Mouse (Mus musculus) MEL (cell line): Measurements from ENCODE around the gene Insm2. TPM values are rescaled to one million over a fixed set of nuclear protein-coding genes. Genes with fewer than 3 reads are reported as not detected.

Source experiments
- DNase-seq: peaks from one replicate; pipeline ENCODE4 v3.0.0; 2011; ENCODE audit warnings: low read depth, low spot score
- H3K27ac ChIP-seq: 2 replicates; pipeline ENCODE4 v1.5.1; 2012; ENCODE audit warnings: low read depth, mild to moderate bottlenecking, control low read depth, low read length, moderate library complexity; ENCODE audit not compliant: control insufficient read depth
- H3K27me3 ChIP-seq, 2 experiments: fragments of 150-350 bp in 1 of 2; sonication (generic) in 1 of 2; 2 replicates each; pipeline ENCODE4 v1.6.1; 2012; ENCODE audit warnings: low read length in 2 of 2, mild to moderate bottlenecking in 2 of 2, improper control_type of control experiment in 1 of 2, moderate library complexity in 1 of 2; ENCODE audit not compliant: insufficient read depth in 2 of 2, control insufficient read depth in 1 of 2
- H3K36me3 ChIP-seq, 2 experiments: 2 replicates each; pipeline ENCODE4 v1.6.1; 2012 to 2014; ENCODE audit warnings: low read length in 2 of 2, improper control_type of control experiment in 1 of 2, inconsistent platforms in 1 of 2, mild to moderate bottlenecking in 1 of 2; ENCODE audit not compliant: insufficient read depth in 2 of 2, control insufficient read depth in 1 of 2
- H3K4me1 ChIP-seq, 2 experiments: fragments of 150-350 bp in 1 of 2; sonication (generic) in 1 of 2; 2 replicates each; pipeline ENCODE4 v1.6.1; 2012; ENCODE audit warnings: low read length in 2 of 2, improper control_type of control experiment in 1 of 2, mild to moderate bottlenecking in 1 of 2; ENCODE audit not compliant: insufficient read depth in 2 of 2, control insufficient read depth in 1 of 2
- H3K4me3 ChIP-seq, 2 experiments: fragments of 150-350 bp in 1 of 2; sonication (generic) in 1 of 2; 2 replicates each; pipeline ENCODE4 v1.5.1; 2012; ENCODE audit warnings: low read depth in 2 of 2, low read length in 2 of 2, mild to moderate bottlenecking in 2 of 2, moderate library complexity in 2 of 2, control low read depth in 1 of 2, improper control_type of control experiment in 1 of 2; ENCODE audit not compliant: control insufficient read depth in 1 of 2, insufficient read depth in 1 of 2
- H3K79me2 ChIP-seq: 2 replicates; pipeline ENCODE4 v1.6.1; 2012; ENCODE audit warnings: mild to moderate bottlenecking, low read length, moderate library complexity; ENCODE audit not compliant: control insufficient read depth, poor library complexity, insufficient read depth
- H3K9ac ChIP-seq: 2 replicates; pipeline ENCODE4 v1.6.1; 2012; ENCODE audit warnings: low read depth, mild to moderate bottlenecking, control low read depth, low read length, moderate library complexity; ENCODE audit not compliant: control insufficient read depth, poor library complexity, severe bottlenecking
- H3K9me3 ChIP-seq: fragments of 150-350 bp; sonication (generic); replicated peaks from 2 replicates; pipeline ENCODE4 v1.6.1; 2012; ENCODE audit warnings: mild to moderate bottlenecking, low read length, improper control_type of control experiment, moderate library complexity; ENCODE audit not compliant: insufficient read depth
- CTCF ChIP-seq, 3 experiments: IDR thresholded peaks in 2 of 3; conservative IDR thresholded peaks in 1 of 3; 2 replicates each; pipeline ENCODE4 v1.5.1; 2011 to 2012; ENCODE audit warnings: low read length in 3 of 3, low read depth in 2 of 3, mild to moderate bottlenecking in 2 of 3, improper control_type of control experiment in 1 of 3, inconsistent platforms in 1 of 3, mixed read lengths in 1 of 3, moderate library complexity in 1 of 3; ENCODE audit not compliant: control insufficient read depth in 1 of 3, insufficient read depth in 1 of 3, poor library complexity in 1 of 3, severe bottlenecking in 1 of 3
- ETS1 ChIP-seq: IDR thresholded peaks from 2 replicates; pipeline ENCODE4 v1.6.1; 2012; ENCODE audit warnings: low read depth, mild to moderate bottlenecking, inconsistent platforms, low read length, improper control_type of control experiment, moderate library complexity
- GATA1 ChIP-seq: IDR thresholded peaks from 2 replicates; pipeline ENCODE4 v1.6.1; 2011; ENCODE audit warnings: low read depth, low read length, improper control_type of control experiment
- HCFC1 ChIP-seq: IDR thresholded peaks from 2 replicates; pipeline ENCODE4 v1.6.1; 2012; ENCODE audit warnings: low read depth, mild to moderate bottlenecking, inconsistent platforms, low read length, improper control_type of control experiment, moderate library complexity
- JUND ChIP-seq: IDR thresholded peaks from 2 replicates; pipeline ENCODE4 v1.6.1; 2011; ENCODE audit warnings: low read depth, mild to moderate bottlenecking, improper control_type of control experiment, low read length
- KAT2A ChIP-seq: conservative IDR thresholded peaks from 2 replicates; pipeline ENCODE4 v1.6.1; 2012; ENCODE audit warnings: low read depth, low read length, improper control_type of control experiment, inconsistent platforms
- MAFK ChIP-seq: IDR thresholded peaks from 2 replicates; pipeline ENCODE4 v1.6.1; 2011; ENCODE audit warnings: low read depth, mild to moderate bottlenecking, low read length, improper control_type of control experiment, borderline replicate concordance
- MYB ChIP-seq: IDR thresholded peaks from 2 replicates; pipeline ENCODE4 v1.6.1; 2011; ENCODE audit warnings: mild to moderate bottlenecking, low read depth, low read length, improper control_type of control experiment
- NELFE ChIP-seq: IDR thresholded peaks from 2 replicates; pipeline ENCODE4 v1.6.1; 2011; ENCODE audit warnings: low read depth, low read length, improper control_type of control experiment
- POLR2AphosphoS2 ChIP-seq: IDR thresholded peaks from 2 replicates; pipeline ENCODE4 v1.6.1; 2011; ENCODE audit warnings: low read length, improper control_type of control experiment
- RAD21 ChIP-seq: IDR thresholded peaks from 2 replicates; pipeline ENCODE4 v1.6.1; 2011; ENCODE audit warnings: mild to moderate bottlenecking, low read depth, low read length, improper control_type of control experiment
- SMC3 ChIP-seq: IDR thresholded peaks from 2 replicates; pipeline ENCODE4 v1.6.1; 2011; ENCODE audit warnings: low read depth, low read length, improper control_type of control experiment
- TBP ChIP-seq: IDR thresholded peaks from 2 replicates; pipeline ENCODE4 v1.8.0; 2011; ENCODE audit warnings: low read depth, low read length, improper control_type of control experiment
- TCF12 ChIP-seq: IDR thresholded peaks from 2 replicates; pipeline ENCODE4 v1.6.1; 2014; ENCODE audit warnings: low read depth, mild to moderate bottlenecking, inconsistent platforms, low read length, improper control_type of control experiment, moderate library complexity
- UBTF ChIP-seq: IDR thresholded peaks from 2 replicates; pipeline ENCODE4 v1.6.1; 2012; ENCODE audit warnings: low read depth, mild to moderate bottlenecking, inconsistent platforms, low read length, improper control_type of control experiment, moderate library complexity, borderline replicate concordance; ENCODE audit not compliant: insufficient read depth
- USF1 ChIP-seq: IDR thresholded peaks from 2 replicates; pipeline ENCODE4 v1.6.1; 2014; ENCODE audit warnings: low read depth, mild to moderate bottlenecking, inconsistent platforms, low read length, improper control_type of control experiment, moderate library complexity
- ZC3H11A ChIP-seq: IDR thresholded peaks from 2 replicates; pipeline ENCODE4 v1.6.1; 2012; ENCODE audit warnings: low read depth, mild to moderate bottlenecking, inconsistent platforms, low read length, improper control_type of control experiment
- polyA plus RNA-seq, 2 experiments: library from polyadenylated mRNA; stranded (reverse) in 1 of 2; unstranded in 1 of 2; fragments of >175 nt in 1 of 2; fragments of >200 nt in 1 of 2; gene quantifications; 2 replicates each; pipeline versions ENCODE4 v1.2.1 to v1.2.4; 2012; ENCODE audit warnings: low replicate concordance in 2 of 2, low read depth in 1 of 2; ENCODE audit not compliant: insufficient read length in 2 of 2, insufficient read depth in 1 of 2, missing spikeins in 1 of 2
- total RNA-seq: library from RNA; depleted of rRNA; stranded (reverse); fragments of 300-350 nt; gene quantifications from 2 replicates; pipeline ENCODE4 v1.2.3, GENCODE M21; 2012

Gene Insm2
- total and polyA plus RNA-seq, 3 experiments = not detected

GRCm38 (mm10) chr12:55623254-55623653 lies 24.0 kb downstream of the Insm2 start:
- Histone ChIP-seq H3K27me3 (no peaks in the 10 kb centered on the region), H3K4me3 (no peak overlapping the region)

GRCm38 (mm10) chr12:55626711-55627110 lies 27.5 kb downstream of the Insm2 start:
- no peak for DNase-seq
- H3K36me3 ChIP-seq = peaks cover 0 to 12% of the 10 kb centered on the region in 2 experiments; a peak in 3 of 4 replicates
- no peak overlapping the region for H3K9ac ChIP-seq
- peaks cover 2 to 9% of the 10 kb centered on the region in 2 experiments; a peak in 3 of 4 replicates for H3K4me1 ChIP-seq
- peak; percentile 30 for TF ChIP-seq RAD21
- TF ChIP-seq CTCF (IDR thresholded peaks at IDR 0.05 in 2 of 3, conservative IDR thresholded peaks at IDR 0.05 in 1 of 3; ENCODE audit: control insufficient read depth in 1 of 3, insufficient read depth in 1 of 3, low read depth in 2 of 3, low read length in 3 of 3, poor library complexity in 1 of 3, severe bottlenecking in 1 of 3) = peak; percentile 11 to 43 (median 40); a peak in 5 of 6 replicates
- peak; percentile 24; the same call in 1 of the 2 replicates for TF ChIP-seq SMC3
- TF ChIP-seq NELFE = no peak
- no peak overlapping the region for H3K27ac ChIP-seq
- no peaks in the 10 kb centered on the region for H3K27me3 ChIP-seq
- H3K79me2 ChIP-seq = no peaks in the 10 kb centered on the region
- H3K4me3 ChIP-seq = no peak overlapping the region
- H3K9me3 ChIP-seq = no peaks in the 10 kb centered on the region

More at GRCm38 (mm10) chr12:55623254-55623653, 24.0 kb downstream of the Insm2 start:
- peak; percentile 19 for DNase-seq
- Histone ChIP-seq H3K4me1 (peaks cover 2 to 9% of the 10 kb centered on the region in 2 experiments; a peak in 3 of 4 replicates), H3K36me3 (peaks cover 0 to 12% of the 10 kb centered on the region in 2 experiments; a peak in 3 of 4 replicates), H3K9me3 (no peaks in the 10 kb centered on the region), H3K9ac (no peak overlapping the region), H3K79me2 (no peaks in the 10 kb centered on the region), H3K27ac (no peak overlapping the region)
- 0 out of 2 replicates have a peak, but pooled peaks have one; percentile 21 for TF ChIP-seq GATA1
- no peak for TF ChIP-seq HCFC1
- no peak for TF ChIP-seq USF1

- no peaks in the 10 kb centered on the region for H3K79me2 ChIP-seq
- no peak overlapping the region for H3K27ac ChIP-seq
- peaks cover 0 to 3% of the 10 kb centered on the region in 2 experiments; a peak in 3 of 4 replicates for H3K36me3 ChIP-seq
- peaks cover 0 to 3% of the 10 kb centered on the region in 2 experiments; a peak in 1 of 4 replicates for H3K4me1 ChIP-seq
- no peaks in the 10 kb centered on the region for H3K9me3 ChIP-seq
- H3K27me3 ChIP-seq = no peaks in the 10 kb centered on the region
- no peak overlapping the region for H3K4me3 ChIP-seq
- no peak overlapping the region for H3K9ac ChIP-seq
- TF ChIP-seq KAT2A (no peak), ZC3H11A (no peak), JUND (no peak), MYB (no peak), GATA1 (no peak), UBTF (no peak), TCF12 (no peak), POLR2AphosphoS2 (no peak), HCFC1 (no peak), RAD21 (no peak), MAFK (no peak), ETS1 (no peak), TBP (no peak)
- DNase-seq = no peak
These were observed 48.8 kb downstream of the Insm2 start for GRCm38 (mm10) chr12:55648011-55648525.
